Mouse (Mus musculus) hindbrain, postnatal 0 days (tissue): ENCODE data around the gene Rflna. TPM values are rescaled to one million over a fixed set of nuclear protein-coding genes. Genes with fewer than 3 reads are reported as not detected.

Source experiments
- ATAC-seq: fragments of 200-750 bp; cut with Nextera tagmentation; 2 replicates; pipeline ENCODE4 v1.8.0; 2017; ENCODE audit warnings: mild to moderate bottlenecking, moderate TSS enrichment, moderate library complexity
- DNase-seq: peaks from one replicate; pipeline ENCODE4 v3.0.0-alpha.2; 2015; ENCODE audit warnings: low spot score
- H3K27ac ChIP-seq: fragments of 300-500 bp; sonication (generic); 2 replicates; pipeline ENCODE4 v1.5.1; 2014; ENCODE audit warnings: mild to moderate bottlenecking
- H3K27me3 ChIP-seq: fragments of 300-500 bp; sonication (generic); 2 replicates; pipeline ENCODE4 v1.6.1; 2014; ENCODE audit warnings: low read length, mixed read lengths; ENCODE audit not compliant: insufficient read depth
- H3K36me3 ChIP-seq: fragments of 300-500 bp; sonication (generic); 2 replicates; pipeline ENCODE4 v1.6.1; 2014; ENCODE audit warnings: low read length, mixed read lengths; ENCODE audit not compliant: insufficient read depth
- H3K4me1 ChIP-seq: fragments of 300-500 bp; sonication (generic); 2 replicates; pipeline ENCODE4 v1.6.1; 2014; ENCODE audit warnings: antibody characterized with exemption, low read length, mixed read lengths; ENCODE audit not compliant: insufficient read depth
- H3K4me2 ChIP-seq: fragments of 300-500 bp; sonication (generic); 2 replicates; pipeline ENCODE4 v1.6.1; 2014; ENCODE audit warnings: low read depth, mild to moderate bottlenecking, low read length, moderate library complexity, mixed read lengths
- H3K4me3 ChIP-seq: fragments of 300-500 bp; sonication (generic); 2 replicates; pipeline ENCODE4 v1.5.1; 2014; ENCODE audit warnings: low read length
- H3K9ac ChIP-seq: fragments of 300-500 bp; sonication (generic); replicated peaks from 2 replicates; pipeline ENCODE4 v1.6.1; 2014; ENCODE audit warnings: mild to moderate bottlenecking, low read length, moderate library complexity, mixed read lengths
- H3K9me3 ChIP-seq: fragments of 300-500 bp; sonication (generic); 2 replicates; pipeline ENCODE4 v1.6.1; 2016; ENCODE audit warnings: low read length, mixed read lengths
- CTCF ChIP-seq: IDR thresholded peaks from 2 replicates; pipeline ENCODE4 v1.5.1; 2016; ENCODE audit warnings: antibody characterized with exemption, control low read depth, low read depth
- WGBS: fragments of 180-500 bp; shearing (Covaris S2); extraction: QIAGEN DNeasy Blood & Tissue Kit; methylation state at CpG from one replicate; pipeline ENCODE4 v1.1.7; 2014; 5-methylcytosine and 5-hydroxymethylcytosine counted together
- polyA plus RNA-seq: library from polyadenylated mRNA; unstranded; fragments of >200 nt; fragmentation: Nextera tagmentation; extraction: Ambion mirVana; gene quantifications from 2 replicates; pipeline ENCODE4 v1.2.1, GENCODE M21; 2015
- total RNA-seq: library from RNA; depleted of rRNA; stranded (reverse); fragments of >200 nt; gene quantifications from 2 replicates; pipeline ENCODE4 v1.2.3, GENCODE M21; 2014; rRNA removed

The Rflna gene
- total and polyA plus RNA-seq, 2 experiments from 2014 or later = 7.5 to 9.8 TPM

- DNase-seq = no peak
- H3K27me3 ChIP-seq = no peaks in the 10 kb centered on the region
- WGBS = 18% methylated on average over 19 of the region's 19 CpGs
- H3K4me3 ChIP-seq = peak overlapping the region; percentile 31; the same call in 1 of the 2 replicates
- H3K9me3 ChIP-seq = no peaks in the 10 kb centered on the region
- H3K36me3 ChIP-seq = no peaks in the 10 kb centered on the region; the same call in 1 of the 2 replicates
- ATAC-seq = no peak
- H3K27ac ChIP-seq = peak overlapping the region; percentile 83; the same call in 1 of the 2 replicates
- no peak for TF ChIP-seq CTCF
- H3K4me2 ChIP-seq = peak overlapping the region; percentile 55
- H3K9ac ChIP-seq = 0 out of 2 replicates have a peak overlapping the region, but pooled peaks have one; percentile 46
- H3K4me1 ChIP-seq = peaks cover 43% of the 10 kb centered on the region
Observed at GRCm38 (mm10) chr5:125056696-125057554, 53.9 kb downstream of the Rflna start.

- DNase-seq = no peak
Observed at GRCm38 (mm10) chr5:125057555-125058266, 54.7 kb downstream of the Rflna start.

GRCm38 (mm10) chr5:125058267-125058668, 55.2 kb downstream of the Rflna start:
- DNase-seq = peak; percentile 85
- peak; percentile 78 for ATAC-seq
- Histone ChIP-seq H3K4me1 (peaks cover 43% of the 10 kb centered on the region), H3K9ac (peak overlapping the region; percentile 46), H3K27me3 (no peaks in the 10 kb centered on the region), H3K4me2 (peak overlapping the region; percentile 55), H3K4me3 (peak overlapping the region; percentile 31), H3K9me3 (no peaks in the 10 kb centered on the region), H3K36me3 (no peaks in the 10 kb centered on the region; the same call in 1 of the 2 replicates), H3K27ac (peak overlapping the region; percentile 83)
- 0 out of 2 replicates have a peak, but pooled peaks have one; percentile 10 for TF ChIP-seq CTCF
- WGBS = 4% methylated on average over 26 of the region's 29 CpGs

More at GRCm38 (mm10) chr5:125057555-125058266, 54.7 kb downstream of the Rflna start:
- H3K9me3 ChIP-seq = no peaks in the 10 kb centered on the region
- H3K4me1 ChIP-seq = peaks cover 43% of the 10 kb centered on the region
- peak overlapping the region; percentile 46 for H3K9ac ChIP-seq
- H3K27me3 ChIP-seq = no peaks in the 10 kb centered on the region
- no peaks in the 10 kb centered on the region; the same call in 1 of the 2 replicates for H3K36me3 ChIP-seq
- peak overlapping the region; percentile 31 for H3K4me3 ChIP-seq
- H3K4me2 ChIP-seq = peak overlapping the region; percentile 55
- TF ChIP-seq CTCF = no peak
- H3K27ac ChIP-seq = peak overlapping the region; percentile 83
- WGBS = 13% methylated on average over 29 of the region's 29 CpGs
- peak; percentile 39 for ATAC-seq

Other genes starting within 250 kb of the Rflna start
- gene Ccdc92, start 140.8 kb upstream of the Rflna start, total RNA-seq = 43.2 and 48.5 TPM in 2 replicates
- 43.7 and 49.4 TPM in 2 replicates for gene Ccdc92, start 140.8 kb upstream of the Rflna start, polyA plus RNA-seq
- gene Zfp664, start 140.5 kb upstream of the Rflna start, total RNA-seq = 42.5 and 44.7 TPM in 2 replicates
- 63.6 and 68.9 TPM in 2 replicates for gene Zfp664, start 140.5 kb upstream of the Rflna start, polyA plus RNA-seq
- gene Ncor2, start 176.0 kb downstream of the Rflna start, total RNA-seq = 35.4 and 37.5 TPM in 2 replicates
- gene Ncor2, start 176.0 kb downstream of the Rflna start, polyA plus RNA-seq = 20.9 and 22.7 TPM in 2 replicates